Mouse (Mus musculus): ENCODE data around the gene Kif13a. TPM values are rescaled to one million over a fixed set of nuclear protein-coding genes. Genes with fewer than 3 reads are reported as not detected.

Kif13a gene
- polyA plus RNA-seq, 1 experiment from 2014 or later, result 21.0 TPM

GRCm38 (mm10) chr13:46834805-46835204 lies 94.9 kb downstream of the Kif13a start:
- no peak overlapping the region for H3K4me2 ChIP-seq (replicated peaks)
- WGBS, result 85% methylated on average over 10 of the region's 10 CpGs
- no peaks in the 10 kb centered on the region for H3K27me3 ChIP-seq
- H3K27ac ChIP-seq (replicated peaks), result no peak overlapping the region
- peaks cover under 1% of the 10 kb centered on the region; the same call in 1 of the 2 replicates for H3K4me1 ChIP-seq
- no peak for ATAC-seq (ENCODE audit: insufficient number of reproducible peaks, low FRiP score, low TSS enrichment, low read depth)
- H3K9me3 ChIP-seq (replicated peaks), result no peaks in the 10 kb centered on the region
- H3K9ac ChIP-seq, result no peak overlapping the region
- peaks cover 21% of the 10 kb centered on the region for H3K36me3 ChIP-seq
- H3K4me3 ChIP-seq (replicated peaks), result no peak overlapping the region

- peaks cover 28% of the 10 kb centered on the region for H3K36me3 ChIP-seq
- 0 out of 2 replicates have a peak overlapping the region, but pooled peaks have one; percentile 60 for H3K27ac ChIP-seq (replicated peaks)
- H3K27me3 ChIP-seq, result no peaks in the 10 kb centered on the region
- WGBS, result 44% methylated on average over 5 of the region's 5 CpGs
- H3K4me1 ChIP-seq, result no peaks in the 10 kb centered on the region
- peak overlapping the region; percentile 19; the same call in 1 of the 2 replicates for H3K4me2 ChIP-seq (replicated peaks)
- ATAC-seq (ENCODE audit: insufficient number of reproducible peaks, low FRiP score, low TSS enrichment, low read depth), result peak; percentile 70
- H3K4me3 ChIP-seq (replicated peaks), result no peak overlapping the region
- no peaks in the 10 kb centered on the region for H3K9me3 ChIP-seq (replicated peaks)
- H3K9ac ChIP-seq, result no peak overlapping the region
Observed at GRCm38 (mm10) chr13:46833586-46833985, 96.1 kb downstream of the Kif13a start.

- Histone ChIP-seq H3K9me3 (replicated peaks) (no peaks in the 10 kb centered on the region), H3K27ac (replicated peaks) (peak overlapping the region; percentile 60; the same call in 1 of the 2 replicates), H3K27me3 (no peaks in the 10 kb centered on the region), H3K4me1 (no peaks in the 10 kb centered on the region), H3K9ac (no peak overlapping the region), H3K4me3 (replicated peaks) (no peak overlapping the region), H3K4me2 (replicated peaks) (peak overlapping the region; percentile 19; the same call in 1 of the 2 replicates), H3K36me3 (peaks cover 32% of the 10 kb centered on the region)
- WGBS, result 70% methylated on average over 3 of the region's 3 CpGs
- no peak for ATAC-seq (ENCODE audit: insufficient number of reproducible peaks, low FRiP score, low TSS enrichment, low read depth)
Observed at GRCm38 (mm10) chr13:46832956-46833355, 96.7 kb downstream of the Kif13a start.

- H3K36me3 ChIP-seq, result peaks cover 35% of the 10 kb centered on the region
- 91% methylated on average over 4 of the region's 4 CpGs for WGBS
Observed at GRCm38 (mm10) chr13:46823271-46823670, 106.4 kb downstream of the Kif13a start.

GRCm38 (mm10) chr13:46822200-46822599 lies 107.5 kb downstream of the Kif13a start:
- Histone ChIP-seq H3K9ac (no peak overlapping the region), H3K9me3 (replicated peaks) (no peaks in the 10 kb centered on the region), H3K27ac (replicated peaks) (no peak overlapping the region), H3K36me3 (peaks cover 32% of the 10 kb centered on the region), H3K4me1 (no peaks in the 10 kb centered on the region), H3K4me2 (replicated peaks) (no peak overlapping the region), H3K27me3 (no peaks in the 10 kb centered on the region), H3K4me3 (replicated peaks) (no peak overlapping the region)
- 73% methylated on average over 8 of the region's 8 CpGs for WGBS
- ATAC-seq (ENCODE audit: insufficient number of reproducible peaks, low FRiP score, low TSS enrichment, low read depth), result no peak

More at GRCm38 (mm10) chr13:46823271-46823670, 106.4 kb downstream of the Kif13a start:
- H3K4me2 ChIP-seq (replicated peaks), result no peak overlapping the region
- no peaks in the 10 kb centered on the region for H3K27me3 ChIP-seq
- ATAC-seq (ENCODE audit: insufficient number of reproducible peaks, low FRiP score, low TSS enrichment, low read depth), result no peak
- H3K27ac ChIP-seq (replicated peaks), result no peak overlapping the region
- no peak overlapping the region for H3K4me3 ChIP-seq (replicated peaks)
- no peak overlapping the region for H3K9ac ChIP-seq
- no peaks in the 10 kb centered on the region for H3K9me3 ChIP-seq (replicated peaks)
- H3K4me1 ChIP-seq, result no peaks in the 10 kb centered on the region

- Histone ChIP-seq H3K9ac (no peak overlapping the region), H3K9me3 (replicated peaks) (no peaks in the 10 kb centered on the region), H3K4me2 (replicated peaks) (no peak overlapping the region), H3K4me3 (replicated peaks) (no peak overlapping the region), H3K27me3 (no peaks in the 10 kb centered on the region), H3K4me1 (no peaks in the 10 kb centered on the region), H3K27ac (replicated peaks) (no peak overlapping the region), H3K36me3 (peaks cover 24% of the 10 kb centered on the region)
- 72% methylated on average over 13 of the region's 13 CpGs for WGBS
- no peak for ATAC-seq (ENCODE audit: insufficient number of reproducible peaks, low FRiP score, low TSS enrichment, low read depth)
Observed at GRCm38 (mm10) chr13:46819729-46820223, 109.9 kb downstream of the Kif13a start.

GRCm38 (mm10) chr13:46819202-46819728 lies 110.4 kb downstream of the Kif13a start:
- ATAC-seq (ENCODE audit: insufficient number of reproducible peaks, low FRiP score, low TSS enrichment, low read depth), result no peak; the same call in 1 of the 2 replicates
- no peaks in the 10 kb centered on the region for H3K4me1 ChIP-seq
- H3K9me3 ChIP-seq (replicated peaks), result no peaks in the 10 kb centered on the region
- H3K9ac ChIP-seq, result no peak overlapping the region
- 47% methylated on average over 8 of the region's 8 CpGs for WGBS
- no peak overlapping the region for H3K4me3 ChIP-seq (replicated peaks)
- peaks cover 23% of the 10 kb centered on the region for H3K36me3 ChIP-seq
- H3K27ac ChIP-seq (replicated peaks), result no peak overlapping the region
- H3K4me2 ChIP-seq (replicated peaks), result no peak overlapping the region
- H3K27me3 ChIP-seq, result no peaks in the 10 kb centered on the region

GRCm38 (mm10) chr13:46818374-46818773 lies 111.3 kb downstream of the Kif13a start:
- no peak overlapping the region for H3K4me2 ChIP-seq (replicated peaks)
- ATAC-seq (ENCODE audit: insufficient number of reproducible peaks, low FRiP score, low TSS enrichment, low read depth), result peak; percentile 29; the same call in 1 of the 2 replicates
- no peaks in the 10 kb centered on the region for H3K27me3 ChIP-seq
- H3K36me3 ChIP-seq, result peaks cover 23% of the 10 kb centered on the region
- no peak overlapping the region for H3K27ac ChIP-seq (replicated peaks)
- H3K9me3 ChIP-seq (replicated peaks), result no peaks in the 10 kb centered on the region
- H3K4me3 ChIP-seq (replicated peaks), result no peak overlapping the region
- H3K4me1 ChIP-seq, result no peaks in the 10 kb centered on the region
- 72% methylated on average over 9 of the region's 9 CpGs for WGBS
- no peak overlapping the region for H3K9ac ChIP-seq

- H3K4me2 ChIP-seq (replicated peaks), result no peak overlapping the region
- H3K4me3 ChIP-seq (replicated peaks), result no peak overlapping the region
- H3K9me3 ChIP-seq (replicated peaks), result no peaks in the 10 kb centered on the region
- 92% methylated on average over 15 of the region's 15 CpGs for WGBS
- no peak overlapping the region for H3K9ac ChIP-seq
- H3K4me1 ChIP-seq, result no peaks in the 10 kb centered on the region
- no peaks in the 10 kb centered on the region for H3K27me3 ChIP-seq
- peaks cover 67% of the 10 kb centered on the region for H3K36me3 ChIP-seq
- no peak overlapping the region for H3K27ac ChIP-seq (replicated peaks)
- ATAC-seq (ENCODE audit: insufficient number of reproducible peaks, low FRiP score, low TSS enrichment, low read depth), result no peak
Observed at GRCm38 (mm10) chr13:46812648-46813184, 117.0 kb downstream of the Kif13a start.

- peaks cover 67% of the 10 kb centered on the region for H3K36me3 ChIP-seq
- 76% methylated on average over 9 of the region's 9 CpGs for WGBS
- no peak for ATAC-seq (ENCODE audit: insufficient number of reproducible peaks, low FRiP score, low TSS enrichment, low read depth)
Observed at GRCm38 (mm10) chr13:46811696-46812095, 118.0 kb downstream of the Kif13a start.

GRCm38 (mm10) chr13:46810613-46811012 lies 119.1 kb downstream of the Kif13a start:
- WGBS, result 97% methylated on average over 17 of the region's 17 CpGs
- Histone ChIP-seq H3K4me1 (no peaks in the 10 kb centered on the region), H3K9me3 (replicated peaks) (no peaks in the 10 kb centered on the region), H3K27ac (replicated peaks) (no peak overlapping the region), H3K27me3 (no peaks in the 10 kb centered on the region), H3K4me2 (replicated peaks) (no peak overlapping the region), H3K9ac (no peak overlapping the region), H3K4me3 (replicated peaks) (no peak overlapping the region), H3K36me3 (peaks cover 63% of the 10 kb centered on the region)
- no peak for ATAC-seq (ENCODE audit: insufficient number of reproducible peaks, low FRiP score, low TSS enrichment, low read depth)

More at GRCm38 (mm10) chr13:46811696-46812095, 118.0 kb downstream of the Kif13a start:
- H3K9me3 ChIP-seq (replicated peaks), result no peaks in the 10 kb centered on the region
- H3K4me3 ChIP-seq (replicated peaks), result no peak overlapping the region
- H3K27me3 ChIP-seq, result no peaks in the 10 kb centered on the region
- no peak overlapping the region for H3K9ac ChIP-seq
- H3K4me1 ChIP-seq, result no peaks in the 10 kb centered on the region
- H3K27ac ChIP-seq (replicated peaks), result no peak overlapping the region
- H3K4me2 ChIP-seq (replicated peaks), result no peak overlapping the region
